Mouse (Mus musculus) liver, embryonic 15.5 days (tissue): ENCODE results near the gene Pts. TPM values are rescaled to one million over a fixed set of nuclear protein-coding genes. Genes with fewer than 3 reads are reported as not detected.

ENCODE experiments used
- ATAC-seq: fragments of 200-750 bp; cut with Nextera tagmentation; 2 replicates; pipeline ENCODE4 v1.8.0; 2017; ENCODE audit warnings: moderate number of reproducible peaks, mild to moderate bottlenecking, moderate library complexity; ENCODE audit not compliant: insufficient read depth
- H3K27ac ChIP-seq: fragments of 300-500 bp; sonication (generic); replicated peaks from 2 replicates; pipeline ENCODE4 v1.5.1; 2015; ENCODE audit warnings: mild to moderate bottlenecking, inconsistent platforms
- H3K27me3 ChIP-seq: fragments of 300-500 bp; sonication (generic); 2 replicates; pipeline ENCODE4 v1.6.1; 2015; ENCODE audit warnings: mild to moderate bottlenecking, inconsistent platforms
- H3K36me3 ChIP-seq: fragments of 300-500 bp; sonication (generic); replicated peaks from 2 replicates; pipeline ENCODE4 v1.6.1; 2015; ENCODE audit warnings: moderate library complexity, mild to moderate bottlenecking, inconsistent platforms
- H3K4me1 ChIP-seq: fragments of 300-500 bp; sonication (generic); replicated peaks from 2 replicates; pipeline ENCODE4 v1.6.1; 2015; ENCODE audit warnings: inconsistent platforms
- H3K4me2 ChIP-seq: fragments of 300-500 bp; sonication (generic); 2 replicates; pipeline ENCODE4 v1.6.1; 2015; ENCODE audit warnings: moderate library complexity, mild to moderate bottlenecking, inconsistent platforms
- H3K4me3 ChIP-seq: fragments of 300-500 bp; sonication (generic); replicated peaks from 2 replicates; pipeline ENCODE4 v1.5.1; 2015; ENCODE audit warnings: mild to moderate bottlenecking, inconsistent platforms
- H3K9ac ChIP-seq: fragments of 300-500 bp; sonication (generic); 2 replicates; pipeline ENCODE4 v1.6.1; 2015; ENCODE audit warnings: moderate library complexity, mild to moderate bottlenecking, inconsistent platforms
- H3K9me3 ChIP-seq: fragments of 300-500 bp; sonication (generic); replicated peaks from 2 replicates; pipeline ENCODE4 v1.6.1; 2016; ENCODE audit warnings: inconsistent platforms
- WGBS: fragments of 180-500 bp; shearing (Covaris S2); methylation state at CpG from one replicate; pipeline ENCODE4 v1.1.7; 2015; ENCODE audit warnings: mixed read lengths; ENCODE audit not compliant: insufficient replicate concordance; 5-methylcytosine and 5-hydroxymethylcytosine counted together
- polyA plus RNA-seq: library from polyadenylated mRNA; unstranded; fragments of >200 nt; fragmentation: Nextera tagmentation; extraction: Ambion mirVana; gene quantifications from 2 replicates; pipeline ENCODE4 v1.2.1, GENCODE M21; 2015

Gene Pts
- polyA plus RNA-seq, 1 experiment from 2014 or later, result 36.1 TPM

- no peak for ATAC-seq
- peak overlapping the region; percentile 43 for H3K4me3 ChIP-seq
- 0 out of 2 replicates have a peak overlapping the region, but pooled peaks have one; percentile 2 for H3K9ac ChIP-seq
- no peaks in the 10 kb centered on the region for H3K36me3 ChIP-seq
- no peaks in the 10 kb centered on the region for H3K9me3 ChIP-seq
- peaks cover 31% of the 10 kb centered on the region for H3K4me1 ChIP-seq
- peak overlapping the region; percentile 62 for H3K4me2 ChIP-seq
- no peak overlapping the region for H3K27ac ChIP-seq
- WGBS, result 50% methylated on average over 15 of the region's 15 CpGs
- H3K27me3 ChIP-seq, result no peaks in the 10 kb centered on the region
Observed at GRCm38 (mm10) chr9:50500467-50500973, 28.0 kb downstream of the Pts start.

- WGBS, result 61% methylated on average over 3 of the region's 3 CpGs
- Histone ChIP-seq H3K9me3 (no peaks in the 10 kb centered on the region), H3K27ac (no peak overlapping the region), H3K27me3 (no peaks in the 10 kb centered on the region), H3K4me1 (peaks cover 34% of the 10 kb centered on the region), H3K9ac (no peak overlapping the region), H3K4me2 (no peak overlapping the region), H3K36me3 (no peaks in the 10 kb centered on the region), H3K4me3 (no peak overlapping the region)
- no peak for ATAC-seq
Observed at GRCm38 (mm10) chr9:50499781-50500180, 28.7 kb downstream of the Pts start.

DNA sequence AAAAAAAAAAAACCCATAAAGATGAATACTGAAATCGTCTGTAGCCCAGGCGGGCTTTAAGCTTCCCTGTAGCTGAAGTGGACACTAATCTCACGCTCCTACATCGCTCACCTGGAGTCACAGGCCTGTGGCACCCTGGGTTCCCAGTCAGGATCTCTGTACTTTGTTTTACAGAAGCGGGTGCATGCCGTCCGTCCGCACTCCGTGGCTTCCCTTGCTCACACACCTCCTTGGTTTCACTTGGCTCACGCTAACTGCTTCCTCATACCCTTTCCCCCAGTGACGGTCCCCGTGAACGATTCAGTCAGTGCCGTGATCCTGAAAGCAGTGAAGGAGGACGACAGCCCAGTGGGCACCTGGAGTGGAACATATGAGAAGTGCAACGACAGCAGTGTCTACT lies 29.7 kb downstream of the Pts start:
- H3K4me3 ChIP-seq, result no peak overlapping the region

GRCm38 (mm10) chr9:50497536-50497935 lies 31.0 kb downstream of the Pts start:
- ATAC-seq, result no peak
- H3K27me3 ChIP-seq, result no peaks in the 10 kb centered on the region
- no peaks in the 10 kb centered on the region for H3K9me3 ChIP-seq
- peaks cover 29% of the 10 kb centered on the region for H3K4me1 ChIP-seq
- no peak overlapping the region for H3K9ac ChIP-seq
- WGBS, result 57% methylated on average over 2 of the region's 2 CpGs
- H3K4me3 ChIP-seq, result no peak overlapping the region
- no peak overlapping the region for H3K4me2 ChIP-seq
- no peak overlapping the region for H3K27ac ChIP-seq
- H3K36me3 ChIP-seq, result no peaks in the 10 kb centered on the region

More for the DNA sequence above, 29.7 kb downstream of the Pts start:
- 46% methylated on average over 16 of the region's 16 CpGs for WGBS
- no peak for ATAC-seq
- Histone ChIP-seq H3K4me1 (peaks cover 29% of the 10 kb centered on the region), H3K27me3 (no peaks in the 10 kb centered on the region), H3K36me3 (no peaks in the 10 kb centered on the region), H3K27ac (no peak overlapping the region), H3K9me3 (no peaks in the 10 kb centered on the region), H3K9ac (no peak overlapping the region), H3K4me2 (no peak overlapping the region)

GRCm38 (mm10) chr9:50497076-50497475 lies 31.4 kb downstream of the Pts start:
- H3K27me3 ChIP-seq, result no peaks in the 10 kb centered on the region
- H3K4me3 ChIP-seq, result no peak overlapping the region
- H3K9me3 ChIP-seq, result no peaks in the 10 kb centered on the region
- no peak overlapping the region for H3K4me2 ChIP-seq
- peaks cover 29% of the 10 kb centered on the region for H3K4me1 ChIP-seq
- no peaks in the 10 kb centered on the region for H3K36me3 ChIP-seq
- ATAC-seq, result no peak
- H3K9ac ChIP-seq, result no peak overlapping the region
- no peak overlapping the region for H3K27ac ChIP-seq
- WGBS, result 33% methylated on average over 6 of the region's 6 CpGs

DNA sequence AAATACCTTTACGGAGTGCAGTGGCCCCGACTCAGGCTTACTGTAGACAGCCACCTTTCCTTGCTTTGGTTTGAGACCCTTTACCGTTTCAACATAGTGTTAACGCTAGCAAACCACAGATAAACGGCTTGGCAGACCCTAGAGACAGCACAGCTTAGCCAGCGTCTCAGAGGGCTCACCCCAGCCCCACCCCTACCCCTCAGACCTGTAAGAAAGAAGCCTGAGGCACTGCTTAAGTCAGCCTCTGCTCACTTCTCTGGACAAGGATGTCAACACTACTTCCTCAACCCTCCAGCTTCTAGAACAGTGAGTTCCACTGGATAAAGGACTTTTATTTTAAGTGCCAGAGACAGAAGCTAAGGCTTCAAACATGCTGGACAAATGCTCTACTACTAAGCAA lies 32.0 kb downstream of the Pts start:
- H3K9ac ChIP-seq, result no peak overlapping the region
- ATAC-seq, result no peak
- peaks cover 26% of the 10 kb centered on the region for H3K4me1 ChIP-seq
- 10% methylated on average over 6 of the region's 6 CpGs for WGBS
- no peak overlapping the region for H3K4me3 ChIP-seq
- H3K27ac ChIP-seq, result no peak overlapping the region
- no peaks in the 10 kb centered on the region for H3K9me3 ChIP-seq
- no peaks in the 10 kb centered on the region for H3K36me3 ChIP-seq
- peak overlapping the region; percentile 29; the same call in 1 of the 2 replicates for H3K4me2 ChIP-seq
- H3K27me3 ChIP-seq, result no peaks in the 10 kb centered on the region

DNA sequence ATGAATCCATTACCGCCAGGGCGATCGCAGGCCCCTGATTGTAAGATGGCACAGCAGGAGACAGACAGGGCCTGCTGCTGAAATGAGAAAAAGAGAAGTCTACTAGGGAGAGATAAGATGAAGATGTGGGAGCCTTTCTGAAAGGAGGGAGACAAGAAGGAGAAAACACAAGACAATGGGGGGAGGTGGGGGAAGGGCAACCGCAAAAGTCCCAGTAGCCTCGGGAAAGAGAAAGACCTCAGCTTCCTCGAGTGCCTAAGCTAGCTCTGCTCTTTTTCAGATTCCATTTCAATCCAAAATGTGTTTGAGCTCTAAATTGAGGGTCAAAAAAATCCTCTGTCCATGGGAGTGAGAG lies 32.4 kb downstream of the Pts start:
- Histone ChIP-seq H3K36me3 (no peaks in the 10 kb centered on the region), H3K9ac (no peak overlapping the region), H3K27me3 (no peaks in the 10 kb centered on the region), H3K4me3 (no peak overlapping the region), H3K4me2 (peak overlapping the region; percentile 29; the same call in 1 of the 2 replicates), H3K4me1 (peaks cover 26% of the 10 kb centered on the region), H3K9me3 (no peaks in the 10 kb centered on the region), H3K27ac (no peak overlapping the region)
- 6% methylated on average over 6 of the region's 6 CpGs for WGBS
- no peak for ATAC-seq

- Histone ChIP-seq H3K4me3 (no peak overlapping the region), H3K27ac (no peak overlapping the region), H3K36me3 (no peaks in the 10 kb centered on the region), H3K27me3 (no peaks in the 10 kb centered on the region), H3K4me1 (peaks cover 27% of the 10 kb centered on the region), H3K4me2 (peak overlapping the region; percentile 29; the same call in 1 of the 2 replicates), H3K9ac (no peak overlapping the region), H3K9me3 (no peaks in the 10 kb centered on the region)
- ATAC-seq, result no peak
- 50% methylated on average over 10 of the region's 10 CpGs for WGBS
Observed at GRCm38 (mm10) chr9:50495405-50496150, 32.9 kb downstream of the Pts start.

DNA sequence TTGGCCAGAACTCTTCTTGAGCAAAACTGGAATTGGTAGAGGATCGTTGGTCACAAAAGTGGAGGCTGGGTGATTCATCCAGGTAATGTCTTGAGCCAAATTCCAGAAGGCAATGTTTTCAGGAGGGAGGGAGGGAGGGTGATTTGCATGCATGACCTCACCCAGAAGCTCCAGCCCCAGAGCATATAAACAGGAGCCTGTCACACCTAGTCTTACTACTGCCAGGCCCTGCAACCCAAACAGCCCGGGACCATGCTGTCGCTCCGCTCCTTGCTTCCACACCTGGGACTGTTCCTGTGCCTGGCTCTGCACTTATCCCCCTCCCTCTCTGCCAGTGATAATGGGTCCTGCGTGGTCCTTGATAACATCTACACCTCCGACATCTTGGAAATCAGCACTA lies 34.2 kb downstream of the Pts start, which contains the start of gene Plet1:
Gene Plet1 (plus strand): TSS at position 215 of the 400 bp plus-strand sequence.
- Histone ChIP-seq H3K9ac (no peak within 1 kb of the TSS), H3K36me3 (no peaks in the 10 kb centered on the region), H3K27me3 (no peaks in the 10 kb centered on the region), H3K4me3 (no peak within 1 kb of the TSS), H3K4me1 (peaks cover 27% of the 10 kb centered on the region), H3K9me3 (no peaks in the 10 kb centered on the region), H3K4me2 (no peak within 1 kb of the TSS), H3K27ac (no peak within 1 kb of the TSS)
- WGBS, result 67% methylated on average over 6 of the region's 6 CpGs
- no peak for ATAC-seq

DNA sequence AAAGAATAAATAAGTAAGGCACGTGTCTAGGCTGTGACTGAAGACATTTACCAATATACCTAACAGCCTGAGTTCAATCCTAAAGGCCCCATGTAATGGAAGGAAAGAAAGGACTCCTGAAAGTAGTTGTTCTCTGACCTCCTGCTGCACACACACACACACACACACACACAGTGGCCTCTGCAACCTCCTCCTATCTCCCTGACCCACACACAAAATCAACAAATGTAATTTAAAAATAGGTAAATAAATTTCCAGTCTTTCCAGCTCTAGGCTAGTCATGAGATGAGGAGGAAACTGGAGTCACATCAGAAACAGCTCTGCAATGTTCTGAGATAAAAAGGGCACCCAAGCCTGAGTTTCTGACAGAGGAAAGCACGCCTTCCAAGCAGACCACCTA lies 34.7 kb downstream of the Pts start:
- Histone ChIP-seq H3K27me3 (no peaks in the 10 kb centered on the region), H3K9me3 (no peaks in the 10 kb centered on the region), H3K4me2 (no peak overlapping the region), H3K36me3 (no peaks in the 10 kb centered on the region), H3K4me3 (no peak overlapping the region), H3K9ac (no peak overlapping the region), H3K27ac (no peak overlapping the region), H3K4me1 (peaks cover 27% of the 10 kb centered on the region)
- 54% methylated on average over 2 of the region's 2 CpGs for whole genome bisulfite sequencing
- no peak for ATAC-seq

DNA sequence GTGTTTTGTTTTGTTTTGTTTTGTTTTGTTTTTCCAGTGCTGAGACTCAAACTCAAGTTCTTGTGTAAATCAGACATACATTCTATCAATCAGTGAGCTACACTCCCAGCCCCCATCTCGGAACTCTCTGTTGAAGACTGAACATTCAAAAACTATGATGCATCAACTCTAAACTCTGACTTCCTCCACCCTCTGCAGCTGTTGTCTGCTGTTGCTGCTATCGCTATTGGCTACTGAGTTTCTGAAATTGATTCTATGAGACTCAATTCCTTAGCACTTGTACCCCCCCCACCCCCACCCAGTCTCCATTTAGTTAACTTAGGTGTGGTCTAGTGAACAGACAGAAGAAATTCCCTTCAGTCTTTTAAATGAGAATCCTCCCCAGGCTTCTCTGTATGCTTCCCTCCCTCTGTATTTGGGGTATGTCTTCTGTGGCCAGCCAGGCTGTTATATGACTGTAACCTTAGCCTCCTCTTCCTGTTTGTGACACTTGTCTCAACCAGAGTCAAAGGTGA lies 36.9 kb downstream of the Pts start:
- Histone ChIP-seq H3K4me1 (peaks cover 17% of the 10 kb centered on the region), H3K4me2 (no peak overlapping the region), H3K4me3 (no peak overlapping the region), H3K27me3 (no peaks in the 10 kb centered on the region), H3K9me3 (no peaks in the 10 kb centered on the region), H3K36me3 (no peaks in the 10 kb centered on the region), H3K9ac (no peak overlapping the region), H3K27ac (no peak overlapping the region)
- 40% methylated on average over 2 of the region's 2 CpGs for WGBS
- ATAC-seq, result no peak
